ENCODE assay signal across 26 mouse cellular contexts in the genomic region with DNA sequence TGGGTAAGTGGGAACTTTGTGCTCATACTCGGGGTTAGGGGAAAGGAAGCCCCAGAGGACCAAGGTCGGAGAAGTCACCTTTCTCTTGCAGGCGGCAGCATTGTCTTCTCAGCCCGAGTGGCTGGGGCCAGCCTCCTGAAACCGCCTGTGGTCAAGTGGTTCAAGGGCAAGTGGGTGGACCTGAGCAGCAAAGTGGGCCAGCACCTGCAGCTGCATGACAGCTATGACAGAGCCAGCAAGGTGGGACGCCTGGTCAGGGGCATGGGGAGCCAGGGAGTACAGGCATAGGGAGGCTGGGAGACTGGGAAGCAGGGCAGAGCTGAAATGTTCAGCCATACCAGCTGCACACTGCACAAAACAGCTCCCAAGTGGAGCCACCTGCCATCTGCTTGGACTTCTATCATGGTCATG. TPM values are rescaled to one million over a fixed set of nuclear protein-coding genes. Genes with fewer than 3 reads are reported as not detected.
DNase-seq lines count a peak whose midpoint lies in the region; TF ChIP-seq lines count a peak whose summit lies in the region.
"Had no signal": no experiment of that assay in that cellular context is flagged by ENCODE, and none has a peak within 500 bp of the region (broad histone marks: within the 10 kb centered on the region; RNA-seq: fewer than 3 reads in every experiment).

No protein-coding gene starts in this region.

- H3K36me3 ChIP-seq in heart, adult 2 months (ENCODE audit: control insufficient read depth, insufficient read depth, low read length), result no peaks in the 10 kb centered on the region
- H3K36me3 ChIP-seq: hindbrain, embryonic 12.5 days; midbrain, embryonic 15.5 days; neural tube, embryonic 12.5 days; stomach, embryonic 15.5 days had no signal

- H3K27ac ChIP-seq in heart, adult 2 months, result peak overlapping the region; percentile 94
- H3K27ac ChIP-seq: hindbrain, embryonic 12.5 days; layer of hippocampus, adult 2 months; macrophage; midbrain, embryonic 15.5 days; neural tube, embryonic 12.5 days; stomach, embryonic 15.5 days had no signal

- peak in 1 of 2 experiments; percentile 39 for DNase-seq in heart, adult 2 months
- no peak for DNase-seq in heart, postnatal 14 days
- DNase-seq in brain, adult 2 months (ENCODE audit: low read depth, low spot score), result peak; percentile 76
- peak; percentile 58 for DNase-seq in cerebellum, adult 8-10 months
- peak; percentile 50 to 61 for DNase-seq in cerebellum, postnatal 36 days
- DNase-seq in thymus, postnatal 0 days (ENCODE audit: low spot score), result no peak
- DNase-seq in layer of hippocampus, adult 9-11 months, result no peak
- DNase-seq in lung, adult 18-20 months, result no peak
- DNase-seq: adrenal gland, postnatal 36 days; forebrain, postnatal 0 days; gastrocnemius, postnatal 36 days; kidney, postnatal 25 days; layer of hippocampus, postnatal 36 days; right cerebral cortex, adult 18-20 months; right cerebral cortex, postnatal 4 days; thymus, postnatal 36 days had no signal

- H3K4me3 ChIP-seq in heart, adult 2 months, result peak overlapping the region; percentile 53
- H3K4me3 ChIP-seq: hindbrain, embryonic 12.5 days; layer of hippocampus, adult 2 months; midbrain, embryonic 15.5 days; neural tube, embryonic 12.5 days; stomach, embryonic 15.5 days had no signal

- H3K4me1 ChIP-seq in heart, adult 2 months (ENCODE audit: control insufficient read depth, insufficient read depth, low read length), result no peaks in the 10 kb centered on the region; the same call in 1 of the 2 replicates
- H3K4me1 ChIP-seq: midbrain, embryonic 15.5 days; stomach, embryonic 15.5 days had no signal

- TF ChIP-seq POLR2A in heart, adult 2 months (IDR thresholded peaks at IDR 0.05; ENCODE audit: insufficient read depth, low read depth, low read length), result no peak

- intact Hi-C loops in heart, adult 2 months (cut with DNase I), result no loop called here
- intact Hi-C loops in heart, postnatal 14 days (cut with DNase I), result no loop called here

- H3K27me3 ChIP-seq in heart, adult 2 months (ENCODE audit: control insufficient read depth, insufficient read depth, low read length), result no peaks in the 10 kb centered on the region
- H3K27me3 ChIP-seq: midbrain, embryonic 15.5 days; stomach, embryonic 15.5 days had no signal

- no peak for TF ChIP-seq EP300 in heart, adult 2 months (IDR thresholded peaks at IDR 0.05; ENCODE audit: insufficient read depth, low read depth, low read length)

- no peaks in the 10 kb centered on the region for H3K79me2 ChIP-seq in heart, adult 2 months (replicated peaks; ENCODE audit: control insufficient read depth, insufficient read depth, low read length)

- H3K9ac ChIP-seq in heart, adult 2 months (ENCODE audit: low read depth, low read length), result peak overlapping the region; percentile 84
- H3K9ac ChIP-seq: forebrain, postnatal 0 days; hindbrain, embryonic 12.5 days; midbrain, embryonic 15.5 days; neural tube, embryonic 12.5 days; stomach, embryonic 15.5 days had no signal

- no peak for TF ChIP-seq CTCF in heart, adult 2 months (IDR thresholded peaks at IDR 0.05)

- WGBS in heart, adult 2 months, result 41% methylated on average over 6 of the region's 6 CpGs

RNA-seq across cellular contexts. Expression of a gene that starts 2.3 kb away (rescaled TPM):
- 1,000 to 10,000 TPM; 1,229 to 1,417 TPM for total RNA-seq in heart, adult 2 months (2021)
- 1,378 and 1,771 TPM in 2 replicates for polyA plus RNA-seq in heart, adult 2 months (2012; rRNA removed)
- total RNA-seq in heart, postnatal 14 days (2021), result 1,000 to 10,000 TPM; 1,701 to 1,920 TPM
- 0.18 and 0.36 TPM in 2 replicates for polyA plus RNA-seq in thymus, postnatal 0 days (2015; fragmentation: Nextera tagmentation; extraction: Ambion mirVana)
- total RNA-seq: adrenal gland, postnatal 36 days; gastrocnemius, postnatal 36 days; liver, adult 2 months had no signal
- polyA plus RNA-seq: forebrain, embryonic 11.5 days; intestine, postnatal 0 days; kidney, embryonic 14.5 days had no signal

RNA-seq across cellular contexts. Expression of a gene that starts 38.1 kb away (rescaled TPM):
- 1 to 10 TPM; 3.7 to 6.2 TPM for total RNA-seq in heart, adult 2 months (2021)
- polyA plus RNA-seq in heart, adult 2 months (2012; rRNA removed), result 10.2 and 17.2 TPM in 2 replicates
- 1 to 10 TPM; 4.1 TPM for total RNA-seq in heart, postnatal 14 days (2021)
- 13.8 and 14.0 TPM in 2 replicates for polyA plus RNA-seq in thymus, postnatal 0 days (2015; fragmentation: Nextera tagmentation; extraction: Ambion mirVana)

RNA-seq across cellular contexts. Expression of a gene that starts 50.0 kb away (rescaled TPM):
- total RNA-seq in heart, adult 2 months (2021), result 10 to 100 TPM; 21.1 to 22.3 TPM
- 57.3 and 58.6 TPM in 2 replicates for polyA plus RNA-seq in heart, adult 2 months (2012; rRNA removed)
- total RNA-seq in heart, postnatal 14 days (2021), result 10 to 100 TPM; 24.7 to 25.5 TPM
- polyA plus RNA-seq in thymus, postnatal 0 days (2015; fragmentation: Nextera tagmentation; extraction: Ambion mirVana), result 15.1 and 16.4 TPM in 2 replicates

Comparison
In these comparisons a context has a peak if more than half of its experiments do, and no peak if none do; other contexts are left out.
1. DNase-seq: peak in brain, adult 2 months (single experiment), cerebellum, adult 8-10 months (single experiment) and cerebellum, postnatal 36 days (2 of 2); none in heart, postnatal 14 days (0 of 2), thymus, postnatal 0 days (single experiment), layer of hippocampus, adult 9-11 months (single experiment) and lung, adult 18-20 months (0 of 2).